Mouse (Mus musculus) forebrain, embryonic 16.5 days (tissue): ENCODE measurements around the gene Anapc7. TPM values are rescaled to one million over a fixed set of nuclear protein-coding genes. Genes with fewer than 3 reads are reported as not detected.
"Not testable (repeated sequence)": the region's sequence is repeated elsewhere in the genome, so short reads cannot be mapped to it uniquely, and the experiment has no call there.

ENCODE experiments used
- ATAC-seq: fragments of 200-750 bp; cut with Nextera tagmentation; 2 replicates; pipeline ENCODE4 v1.8.0; 2017; ENCODE audit warnings: mild to moderate bottlenecking, moderate library complexity
- H3K27ac ChIP-seq: fragments of 300-500 bp; sonication (generic); 2 replicates; pipeline ENCODE4 v1.5.1; 2014; ENCODE audit warnings: low read length, control low read depth
- H3K27me3 ChIP-seq: fragments of 300-500 bp; sonication (generic); replicated peaks from 2 replicates; pipeline ENCODE4 v1.6.1; 2014; ENCODE audit warnings: low read length; ENCODE audit not compliant: control insufficient read depth, insufficient read depth
- H3K36me3 ChIP-seq: fragments of 300-500 bp; sonication (generic); 2 replicates; pipeline ENCODE4 v1.6.1; 2014; ENCODE audit not compliant: control insufficient read depth, insufficient read depth
- H3K4me1 ChIP-seq: fragments of 300-500 bp; sonication (generic); replicated peaks from 2 replicates; pipeline ENCODE4 v1.6.1; 2014; ENCODE audit warnings: low read length; ENCODE audit not compliant: control insufficient read depth, insufficient read depth
- H3K4me2 ChIP-seq: fragments of 300-500 bp; sonication (generic); 2 replicates; pipeline ENCODE4 v1.6.1; 2014; ENCODE audit warnings: mild to moderate bottlenecking, low read length, control low read depth
- H3K4me3 ChIP-seq: fragments of 300-500 bp; sonication (generic); replicated peaks from 2 replicates; pipeline ENCODE4 v1.5.1; 2014; ENCODE audit warnings: mild to moderate bottlenecking, low read length, control low read depth
- H3K9ac ChIP-seq: fragments of 300-500 bp; sonication (generic); replicated peaks from 2 replicates; pipeline ENCODE4 v1.6.1; 2014; ENCODE audit warnings: low read depth, low read length, control low read depth
- H3K9me3 ChIP-seq: fragments of 300-500 bp; sonication (generic); 2 replicates; pipeline ENCODE4 v1.6.1; 2016; ENCODE audit warnings: low read length; ENCODE audit not compliant: control insufficient read depth
- WGBS: fragments of 180-500 bp; shearing (Covaris S2); extraction: QIAGEN DNeasy Blood & Tissue Kit; methylation state at CpG from one replicate; pipeline ENCODE4 v1.1.7; 2014; 5-methylcytosine and 5-hydroxymethylcytosine counted together
- polyA plus RNA-seq: library from polyadenylated mRNA; unstranded; fragments of >200 nt; fragmentation: Nextera tagmentation; extraction: Ambion mirVana; gene quantifications from 2 replicates; pipeline ENCODE4 v1.2.1, GENCODE M21; 2015

The Anapc7 gene
- polyA plus RNA-seq, 1 experiment from 2014 or later = 52.5 TPM

GRCm38 (mm10) chr5:122477492-122477891 is 56.0 kb downstream of the Anapc7 start:
- no peak overlapping the region for H3K9ac ChIP-seq
- no peaks in the 10 kb centered on the region for H3K27me3 ChIP-seq
- H3K36me3 ChIP-seq = peaks cover 20% of the 10 kb centered on the region
- no peak overlapping the region for H3K4me2 ChIP-seq
- no peak overlapping the region for H3K27ac ChIP-seq
- H3K4me3 ChIP-seq = no peak overlapping the region
- WGBS = 96% methylated on average over 3 of the region's 3 CpGs
- H3K4me1 ChIP-seq = 0 out of 2 replicates have a peak, but pooled peaks cover 2% of the 10 kb centered on the region
- H3K9me3 ChIP-seq = no peaks in the 10 kb centered on the region
- no peak for ATAC-seq

DNA sequence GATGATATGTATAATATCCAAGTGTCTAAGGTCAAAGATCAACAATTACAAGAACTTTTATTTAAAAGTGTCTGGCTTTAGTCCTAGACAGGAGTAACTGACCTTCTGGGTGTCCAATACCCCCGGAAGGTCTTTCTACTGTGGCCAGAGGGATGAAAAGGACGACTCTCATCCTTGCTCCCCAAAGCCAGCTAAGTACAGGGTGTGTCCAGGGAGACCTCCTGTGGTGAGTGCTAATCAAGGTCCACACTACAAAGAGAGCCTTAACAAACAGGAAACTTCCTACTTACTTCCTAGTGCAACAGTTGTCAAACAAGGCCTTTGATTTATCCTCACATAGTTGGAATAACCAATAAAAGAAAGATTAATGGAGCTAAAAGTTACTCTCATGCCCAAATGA is 57.6 kb downstream of the Anapc7 start:
- no peak for ATAC-seq
- H3K4me3 ChIP-seq = no peak overlapping the region
- H3K9me3 ChIP-seq = no peaks in the 10 kb centered on the region
- peaks cover 20% of the 10 kb centered on the region for H3K36me3 ChIP-seq
- H3K4me1 ChIP-seq = 0 out of 2 replicates have a peak, but pooled peaks cover 2% of the 10 kb centered on the region
- H3K27ac ChIP-seq = no peak overlapping the region
- 54% methylated on average over 2 of the region's 2 CpGs for WGBS
- H3K9ac ChIP-seq = no peak overlapping the region
- H3K27me3 ChIP-seq = no peaks in the 10 kb centered on the region
- H3K4me2 ChIP-seq = no peak overlapping the region

- ATAC-seq = no peak
- Histone ChIP-seq H3K36me3 (peaks cover 26% of the 10 kb centered on the region), H3K4me3 (no peak overlapping the region), H3K4me2 (no peak overlapping the region), H3K27me3 (no peaks in the 10 kb centered on the region), H3K9ac (no peak overlapping the region), H3K9me3 (no peaks in the 10 kb centered on the region), H3K4me1 (no peaks in the 10 kb centered on the region), H3K27ac (no peak overlapping the region)
- 83% methylated on average over 5 of the region's 5 CpGs for WGBS
These were observed 60.4 kb downstream of the Anapc7 start for GRCm38 (mm10) chr5:122481844-122482243.

DNA sequence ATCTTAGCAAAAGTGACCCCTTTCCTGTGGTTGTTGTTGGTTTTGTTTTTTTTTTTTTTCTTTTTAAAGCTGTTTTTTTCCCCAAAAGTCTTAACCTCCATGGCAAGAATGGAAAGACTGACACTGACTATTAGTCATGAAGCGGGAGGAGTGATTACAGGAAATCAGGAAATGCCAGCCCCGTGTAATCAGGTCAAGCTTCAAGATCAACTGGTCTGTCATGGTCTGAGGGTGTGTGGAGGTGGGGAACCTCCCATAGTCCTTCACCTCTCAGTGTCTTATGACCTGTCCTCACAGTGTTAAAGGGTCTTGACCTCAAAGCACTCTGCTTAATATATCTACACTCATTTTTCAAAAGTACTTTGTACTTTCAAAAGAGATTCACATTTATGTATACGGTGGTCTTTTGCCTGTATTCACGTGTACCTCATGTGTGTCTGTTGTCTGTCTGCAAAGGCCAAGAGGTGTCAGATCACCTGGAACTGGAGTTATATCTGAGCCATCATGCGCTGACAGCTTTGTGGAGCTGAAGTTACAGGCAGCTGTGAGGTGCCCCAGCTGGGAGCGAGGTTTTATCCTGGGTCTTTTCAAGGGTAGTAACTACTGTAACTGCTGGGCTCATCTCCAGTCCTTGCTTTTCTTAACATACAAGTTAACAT is 61.4 kb downstream of the Anapc7 start:
- Histone ChIP-seq H3K27me3 (no peaks in the 10 kb centered on the region), H3K9ac (no peak overlapping the region), H3K36me3 (peaks cover 28% of the 10 kb centered on the region), H3K4me1 (no peaks in the 10 kb centered on the region), H3K4me3 (no peak overlapping the region), H3K4me2 (no peak overlapping the region), H3K27ac (no peak overlapping the region), H3K9me3 (no peaks in the 10 kb centered on the region)
- ATAC-seq = no peak
- 89% methylated on average over 6 of the region's 6 CpGs for WGBS

GRCm38 (mm10) chr5:122486243-122486642 is 64.8 kb downstream of the Anapc7 start:
- ATAC-seq, H3K4me1 ChIP-seq, H3K27ac ChIP-seq, H3K9ac ChIP-seq, H3K4me2 ChIP-seq, H3K4me3 ChIP-seq, H3K9me3 ChIP-seq, H3K27me3 ChIP-seq: not testable (repeated sequence)
- H3K36me3 ChIP-seq = peaks cover 32% of the 10 kb centered on the region
- WGBS = 84% methylated on average over 5 of the region's 5 CpGs

- Histone ChIP-seq H3K9ac (no peak overlapping the region), H3K36me3 (peaks cover 29% of the 10 kb centered on the region), H3K4me2 (no peak overlapping the region), H3K4me1 (no peaks in the 10 kb centered on the region), H3K9me3 (no peaks in the 10 kb centered on the region), H3K4me3 (no peak overlapping the region), H3K27ac (no peak overlapping the region), H3K27me3 (no peaks in the 10 kb centered on the region)
- no peak for ATAC-seq
- WGBS = 89% methylated on average over 6 of the region's 6 CpGs
These were observed 66.3 kb downstream of the Anapc7 start for GRCm38 (mm10) chr5:122487825-122488224.

DNA sequence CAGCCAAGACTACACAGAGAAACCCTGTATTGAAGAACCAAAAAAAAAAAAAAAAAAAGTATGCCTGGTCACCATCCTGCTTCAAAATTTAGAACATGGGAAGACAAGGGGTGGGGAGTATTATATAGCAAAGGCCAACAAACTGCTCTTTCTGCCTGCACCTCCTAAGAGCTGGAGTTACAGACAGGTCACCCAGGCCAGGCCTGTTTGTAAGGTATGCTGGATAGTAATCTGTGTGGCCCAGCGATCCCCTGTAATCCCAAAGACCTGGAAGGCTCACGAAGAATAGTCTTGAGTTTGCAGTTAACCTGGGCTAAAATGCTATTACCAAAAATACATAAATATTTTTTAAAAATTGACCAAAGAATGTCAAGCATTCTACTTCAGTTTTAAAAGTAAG is 68.7 kb downstream of the Anapc7 start:
- no peak overlapping the region for H3K4me2 ChIP-seq

DNA sequence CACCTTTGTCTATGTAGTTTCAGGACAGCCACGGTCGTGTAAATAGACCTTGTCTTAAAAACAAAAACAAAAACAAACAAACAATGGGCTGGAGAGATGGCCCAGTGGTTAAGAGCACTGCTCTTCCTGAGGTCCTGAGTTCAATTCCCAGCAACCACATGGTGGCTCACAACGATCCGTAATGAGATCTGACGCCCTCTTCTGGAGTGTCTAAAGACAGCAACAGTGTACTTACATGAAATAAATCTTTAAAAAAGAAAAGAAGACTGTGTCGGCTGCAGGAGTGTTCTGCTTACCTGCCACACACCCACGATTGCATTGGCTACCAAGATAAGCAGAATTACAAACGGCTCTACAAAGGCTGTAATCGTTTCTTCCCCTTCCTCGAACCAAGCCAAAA is 69.9 kb downstream of the Anapc7 start:
- ATAC-seq = no peak
- Histone ChIP-seq H3K4me2 (no peak overlapping the region), H3K27ac (no peak overlapping the region), H3K4me3 (no peak overlapping the region), H3K9ac (no peak overlapping the region), H3K36me3 (peaks cover 21% of the 10 kb centered on the region), H3K27me3 (no peaks in the 10 kb centered on the region), H3K4me1 (no peaks in the 10 kb centered on the region), H3K9me3 (no peaks in the 10 kb centered on the region)
- 88% methylated on average over 10 of the region's 10 CpGs for WGBS

More for the DNA sequence above, 68.7 kb downstream of the Anapc7 start:
- WGBS = 94% methylated on average over 2 of the region's 2 CpGs
- Histone ChIP-seq H3K27ac (no peak overlapping the region), H3K27me3 (no peaks in the 10 kb centered on the region), H3K9ac (no peak overlapping the region), H3K36me3 (peaks cover 25% of the 10 kb centered on the region), H3K9me3 (no peaks in the 10 kb centered on the region), H3K4me3 (no peak overlapping the region), H3K4me1 (no peaks in the 10 kb centered on the region)
- ATAC-seq = no peak

GRCm38 (mm10) chr5:122493035-122493434 is 71.5 kb downstream of the Anapc7 start:
- H3K4me3 ChIP-seq = no peak overlapping the region
- no peaks in the 10 kb centered on the region for H3K27me3 ChIP-seq
- H3K27ac ChIP-seq = no peak overlapping the region
- ATAC-seq = no peak
- peaks cover 18% of the 10 kb centered on the region for H3K36me3 ChIP-seq
- H3K4me1 ChIP-seq = peaks cover 7% of the 10 kb centered on the region; the same call in 1 of the 2 replicates
- H3K4me2 ChIP-seq = no peak overlapping the region
- no peaks in the 10 kb centered on the region for H3K9me3 ChIP-seq
- H3K9ac ChIP-seq = no peak overlapping the region
- 89% methylated on average over 2 of the region's 2 CpGs for WGBS

- no peak overlapping the region for H3K4me3 ChIP-seq
- no peaks in the 10 kb centered on the region for H3K27me3 ChIP-seq
- WGBS = 58% methylated on average over 1 of the region's 1 CpGs
- H3K4me1 ChIP-seq = peaks cover 14% of the 10 kb centered on the region
- H3K4me2 ChIP-seq = no peak overlapping the region
- H3K9me3 ChIP-seq = no peaks in the 10 kb centered on the region
- ATAC-seq = no peak
- no peak overlapping the region for H3K27ac ChIP-seq
- peaks cover 18% of the 10 kb centered on the region for H3K36me3 ChIP-seq
- no peak overlapping the region for H3K9ac ChIP-seq
These were observed 73.0 kb downstream of the Anapc7 start for GRCm38 (mm10) chr5:122494449-122494848.
